Mouse (Mus musculus) gastrocnemius, adult 8-10 months (tissue): ENCODE results near the gene Lix1l. TPM values are rescaled to one million over a fixed set of nuclear protein-coding genes. Genes with fewer than 3 reads are reported as not detected.
"Not testable (repeated sequence)": the region's sequence is repeated elsewhere in the genome, so short reads cannot be mapped to it uniquely, and the experiment has no call there.

Source experiments
- DNase-seq, 2 experiments: peaks; one replicate each; pipeline ENCODE4 v3.0.0; 2022; ENCODE audit warnings: low spot score in 2 of 2
- total RNA-seq, 4 experiments: library from RNA; stranded (reverse); gene quantifications; 2 replicates each; pipeline ENCODE4 v1.2.4; 2022

The Lix1l gene
- total RNA-seq, 4 experiments from 2014 or later, result 3.5 to 6.8 (median 4.4) TPM

- no peak for DNase-seq
Observed at GRCm38 (mm10) chr3:96623201-96623600, 22.3 kb downstream of the Lix1l start.

- peak; percentile 93 to 94 for DNase-seq
Observed at GRCm38 (mm10) chr3:96629729-96630600, 29.0 kb downstream of the Lix1l start, which contains the start of gene Rbm8a. Rbm8a (plus strand) TSS chr3:96629933.

- no peak for DNase-seq
Observed at GRCm38 (mm10) chr3:96632058-96632457, 31.1 kb downstream of the Lix1l start.

- no peak for DNase-seq
Observed at GRCm38 (mm10) chr3:96634015-96634414, 33.1 kb downstream of the Lix1l start.

GRCm38 (mm10) chr3:96634928-96635879 lies 34.3 kb downstream of the Lix1l start, which contains the start of the genes Pex11b and Gm42957:
Pex11b (plus strand) TSS chr3:96635376.
Gm42957 (plus strand) TSS chr3:96635474.
- peak; percentile 70 to 77 for DNase-seq

GRCm38 (mm10) chr3:96635906-96636305 lies 35.0 kb downstream of the Lix1l start:
- DNase-seq, result no peak

GRCm38 (mm10) chr3:96636448-96636847 lies 35.5 kb downstream of the Lix1l start:
- DNase-seq, result no peak

- DNase-seq, result peak; percentile 26 to 39
Observed at GRCm38 (mm10) chr3:96639219-96639618, 38.3 kb downstream of the Lix1l start.

- peak; percentile 18 to 25 for DNase-seq
Observed at GRCm38 (mm10) chr3:96645018-96645649, 44.2 kb downstream of the Lix1l start, which contains the start of gene Itga10. Itga10 (plus strand) TSS chr3:96645584.

- DNase-seq, result no peak
Observed at GRCm38 (mm10) chr3:96647365-96647764, 46.4 kb downstream of the Lix1l start.

- DNase-seq, result no peak
Observed at GRCm38 (mm10) chr3:96660901-96661300, 60.0 kb downstream of the Lix1l start.

- DNase-seq, result no peak
Observed at GRCm38 (mm10) chr3:96662731-96663316, 61.9 kb downstream of the Lix1l start.

- DNase-seq, result peak; percentile 72 to 75
Observed at GRCm38 (mm10) chr3:96663432-96664239, 62.7 kb downstream of the Lix1l start.

GRCm38 (mm10) chr3:96665732-96666363 lies 64.9 kb downstream of the Lix1l start:
- DNase-seq, result not testable (repeated sequence)

GRCm38 (mm10) chr3:96666916-96667315 lies 66.0 kb downstream of the Lix1l start:
- no peak for DNase-seq

GRCm38 (mm10) chr3:96667316-96667715 lies 66.4 kb downstream of the Lix1l start:
- no peak for DNase-seq

GRCm38 (mm10) chr3:96668424-96669067 lies 67.6 kb downstream of the Lix1l start:
- DNase-seq, result no peak

- DNase-seq, result peak; percentile 54 to 79
Observed at GRCm38 (mm10) chr3:96669727-96670468, 68.9 kb downstream of the Lix1l start, which contains the start of gene Ankrd35. Ankrd35 (plus strand) TSS chr3:96670131.
